Mouse (Mus musculus) mesoderm, embryonic 11.5 days (tissue): ENCODE data around the gene Tmeff1.

Experiments used
- DNase-seq: peaks from one replicate; pipeline ENCODE4 v3.0.0-alpha.2; 2012; ENCODE audit warnings: low read depth, low spot score

Gene Tmeff1

DNA sequence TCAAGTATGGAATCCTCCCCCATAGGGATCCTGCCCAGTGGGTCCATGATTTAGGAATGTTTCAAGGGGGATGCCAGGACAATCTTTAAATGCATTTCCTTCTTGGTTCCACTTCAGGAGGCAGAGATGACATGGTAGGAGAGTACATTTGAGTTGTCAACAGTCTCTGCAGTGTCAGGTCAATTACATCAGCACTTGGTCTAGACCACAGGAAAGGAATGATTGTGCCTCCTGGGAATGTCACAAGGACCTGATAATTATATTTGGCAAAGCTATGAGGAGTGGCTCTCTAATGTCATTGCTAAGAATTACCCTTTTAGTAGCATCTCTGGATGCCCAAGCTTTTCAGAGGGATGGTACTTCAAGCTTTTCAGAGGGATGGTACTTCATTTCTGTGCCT lies 20.0 kb upstream of the Tmeff1 start:
- no peak for DNase-seq

DNA sequence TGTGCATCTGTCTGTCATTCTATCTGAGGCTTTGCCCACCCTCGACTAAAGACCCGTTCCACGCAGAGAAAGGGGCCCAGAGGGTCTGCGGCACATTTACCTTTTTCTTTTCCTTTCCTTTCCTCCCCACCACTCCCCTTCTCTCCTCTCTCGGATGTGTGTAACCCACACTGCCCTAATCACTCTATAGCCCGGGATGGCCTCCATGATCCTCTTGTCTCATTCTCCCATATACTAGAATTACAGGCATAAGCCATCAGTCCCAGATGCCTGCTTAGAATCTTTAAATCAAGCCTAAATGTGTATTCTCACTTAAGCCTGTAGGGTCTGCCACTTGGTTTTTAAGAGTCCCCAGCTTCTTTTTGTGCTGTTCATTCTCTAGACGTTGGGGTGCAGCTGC lies 8.6 kb upstream of the Tmeff1 start:
- no peak for DNase-seq

DNA sequence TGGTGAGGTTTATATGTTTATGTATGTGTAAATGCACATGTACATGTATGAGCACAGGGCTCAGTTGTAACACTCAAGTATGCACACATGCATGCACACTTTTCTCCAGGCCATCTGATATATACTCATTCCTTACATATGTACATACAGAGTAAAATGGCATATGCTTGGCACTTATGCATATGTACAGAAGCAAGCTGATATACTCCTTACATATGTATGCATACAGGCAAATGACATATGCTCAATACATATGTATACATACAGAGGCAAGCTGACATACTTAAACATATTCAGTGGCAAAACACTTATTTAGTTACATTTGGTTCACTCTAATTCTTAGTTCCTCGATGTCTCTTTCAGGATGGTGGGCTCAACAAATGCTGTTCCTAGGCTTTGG lies 7.1 kb upstream of the Tmeff1 start:
- DNase-seq: no peak

DNA sequence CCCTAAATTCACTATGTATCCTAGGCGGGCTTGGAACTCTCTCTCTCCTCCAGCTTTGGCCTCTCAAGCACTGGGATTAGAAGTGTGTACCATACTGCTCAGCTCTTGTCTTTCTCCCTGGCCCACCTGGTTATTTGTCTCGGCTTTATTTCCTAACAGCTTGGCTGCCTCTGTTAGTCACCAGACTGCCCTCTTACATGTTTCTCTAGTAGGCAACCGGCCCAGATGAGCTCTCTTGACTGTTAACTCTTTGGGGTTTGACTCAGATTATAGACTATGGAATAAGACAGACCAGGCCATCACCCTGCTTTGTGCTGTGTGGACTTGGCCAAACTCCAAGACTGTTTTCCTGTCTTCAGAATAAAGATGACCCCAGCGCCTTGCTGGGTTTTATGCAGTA lies 6.6 kb upstream of the Tmeff1 start:
- no peak for DNase-seq

DNA sequence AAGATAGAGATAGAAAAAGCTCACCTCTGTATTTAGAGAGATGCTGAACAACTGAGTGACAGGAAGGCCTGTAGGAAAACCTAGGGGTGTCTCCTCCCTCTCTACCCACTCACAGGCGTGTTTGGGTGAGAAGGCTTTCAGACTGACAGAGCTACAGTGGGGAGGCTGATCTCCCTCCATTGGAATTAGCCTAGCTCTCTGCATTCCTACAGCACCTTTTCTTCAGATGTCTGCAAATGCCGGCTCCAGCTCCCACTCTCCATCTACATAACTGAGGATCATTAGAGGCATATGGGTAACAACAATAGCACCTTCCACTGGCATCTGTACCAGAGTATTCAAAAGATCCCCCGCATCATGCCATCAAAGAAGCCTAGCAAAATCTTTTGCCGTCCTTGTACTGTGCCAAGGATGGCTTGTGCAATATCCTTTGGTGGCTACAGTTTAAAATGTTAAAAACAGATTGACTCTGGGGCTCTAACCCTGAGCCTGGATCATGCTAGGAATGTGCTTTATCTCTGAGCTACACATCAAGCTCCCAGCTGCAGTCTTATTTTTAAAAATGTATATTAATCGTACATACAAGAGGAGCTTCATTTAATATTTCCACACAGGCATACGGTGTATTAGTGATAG lies 5.4 kb upstream of the Tmeff1 start:
- no peak for DNase-seq

DNA sequence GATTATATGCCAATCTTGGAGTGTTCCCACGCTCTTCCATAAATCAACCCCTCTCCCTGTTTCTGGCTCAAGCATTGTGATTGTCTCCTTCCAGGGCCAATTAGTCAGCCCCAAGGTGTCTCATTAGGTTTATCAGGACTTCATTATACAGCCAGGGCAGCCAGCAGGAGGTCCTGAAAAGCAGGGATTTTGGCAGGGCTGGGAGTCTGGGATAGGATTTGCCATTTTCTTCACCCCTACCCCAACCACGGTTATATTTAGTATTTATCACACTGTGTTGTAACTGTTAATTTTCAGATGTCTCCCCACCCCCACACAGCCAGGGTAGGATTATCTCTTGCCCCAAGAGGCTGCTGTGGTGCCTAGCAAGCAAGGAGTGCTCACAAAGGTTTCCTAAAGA lies 3.8 kb upstream of the Tmeff1 start:
- no peak for DNase-seq

DNA sequence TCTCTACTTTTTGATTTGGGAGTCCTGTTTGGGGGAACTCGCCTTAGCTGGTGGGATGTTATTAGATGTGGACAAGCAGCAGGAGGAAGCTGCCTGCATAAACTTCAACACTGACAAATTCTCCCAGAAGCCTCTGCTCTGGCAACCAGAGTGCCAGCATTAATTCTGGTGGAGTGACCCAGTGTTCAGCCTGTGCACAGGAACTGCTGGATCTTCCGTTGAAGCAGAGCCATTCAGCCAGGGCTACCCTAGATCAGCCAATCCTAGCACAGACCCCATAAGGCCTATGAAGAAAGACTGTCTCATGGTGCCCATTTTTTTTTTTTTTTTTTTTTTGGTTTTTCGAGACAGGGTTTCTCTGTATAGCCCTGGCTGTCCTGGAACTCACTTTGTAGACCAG lies 3.0 kb upstream of the Tmeff1 start:
- DNase-seq: no peak

DNA sequence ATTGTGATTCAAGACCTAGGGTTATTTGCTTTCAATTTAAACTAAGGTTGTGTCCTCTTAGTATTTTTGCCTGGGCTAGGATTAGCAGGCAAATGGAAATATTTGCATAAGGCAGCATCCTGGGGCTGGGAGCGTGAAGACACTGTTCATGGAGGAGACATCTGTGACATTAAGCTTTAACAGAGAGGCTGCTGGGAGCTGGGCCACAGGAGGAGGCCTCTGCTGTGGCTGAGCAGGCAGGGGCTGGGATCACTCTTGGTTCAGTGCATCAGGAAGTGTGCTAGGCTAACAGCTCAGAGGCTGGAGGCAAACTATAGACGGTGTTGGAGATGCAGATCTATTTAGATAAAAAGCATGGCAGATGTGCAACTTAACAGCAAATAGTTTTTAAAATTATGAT lies 2.0 kb upstream of the Tmeff1 start:
- no peak for DNase-seq

DNA sequence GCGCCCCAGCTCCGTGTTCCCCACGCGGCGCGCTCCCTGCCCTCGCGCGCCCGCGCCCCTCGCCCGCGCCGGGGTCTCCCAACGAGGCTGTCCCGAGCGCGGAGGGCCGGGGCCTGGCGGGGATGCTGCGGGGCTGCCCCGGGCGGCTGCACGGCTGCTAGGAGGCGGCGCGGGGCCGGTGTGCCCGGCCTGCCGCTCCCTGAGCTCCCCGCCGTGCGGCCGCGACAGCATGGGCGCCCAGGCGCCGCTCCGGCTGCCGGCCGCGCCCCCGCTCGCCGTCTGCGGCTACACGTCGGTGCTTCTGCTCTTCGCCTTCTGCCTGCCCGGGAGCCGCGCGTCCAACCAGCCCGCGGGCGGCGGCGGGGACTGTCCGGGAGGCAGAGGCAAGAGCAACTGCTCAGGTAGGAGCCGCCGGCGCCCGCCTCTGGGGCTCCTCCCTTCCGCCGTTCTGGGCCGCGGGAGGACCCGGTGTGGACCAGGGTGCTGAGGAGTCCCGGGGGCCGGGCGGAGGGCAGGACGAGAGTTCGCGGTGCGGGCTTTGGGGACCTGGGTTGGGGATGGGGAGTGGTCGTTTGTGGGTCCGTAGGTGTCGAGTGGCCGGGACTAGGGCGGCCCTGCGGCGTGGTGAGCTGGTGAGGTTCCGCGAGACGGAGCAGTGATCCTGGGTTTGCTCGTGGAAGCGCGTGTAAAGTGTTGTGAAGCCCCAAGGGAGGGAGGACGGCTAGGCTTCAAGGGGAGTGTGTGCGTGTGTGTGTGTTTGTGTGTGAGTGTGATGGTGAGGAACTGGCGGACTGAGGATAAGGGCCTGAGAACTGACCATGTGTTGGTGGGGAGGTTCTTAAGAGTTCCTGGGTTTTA lies 496 bp downstream of the Tmeff1 start:
- peak; percentile 62 for DNase-seq

DNA sequence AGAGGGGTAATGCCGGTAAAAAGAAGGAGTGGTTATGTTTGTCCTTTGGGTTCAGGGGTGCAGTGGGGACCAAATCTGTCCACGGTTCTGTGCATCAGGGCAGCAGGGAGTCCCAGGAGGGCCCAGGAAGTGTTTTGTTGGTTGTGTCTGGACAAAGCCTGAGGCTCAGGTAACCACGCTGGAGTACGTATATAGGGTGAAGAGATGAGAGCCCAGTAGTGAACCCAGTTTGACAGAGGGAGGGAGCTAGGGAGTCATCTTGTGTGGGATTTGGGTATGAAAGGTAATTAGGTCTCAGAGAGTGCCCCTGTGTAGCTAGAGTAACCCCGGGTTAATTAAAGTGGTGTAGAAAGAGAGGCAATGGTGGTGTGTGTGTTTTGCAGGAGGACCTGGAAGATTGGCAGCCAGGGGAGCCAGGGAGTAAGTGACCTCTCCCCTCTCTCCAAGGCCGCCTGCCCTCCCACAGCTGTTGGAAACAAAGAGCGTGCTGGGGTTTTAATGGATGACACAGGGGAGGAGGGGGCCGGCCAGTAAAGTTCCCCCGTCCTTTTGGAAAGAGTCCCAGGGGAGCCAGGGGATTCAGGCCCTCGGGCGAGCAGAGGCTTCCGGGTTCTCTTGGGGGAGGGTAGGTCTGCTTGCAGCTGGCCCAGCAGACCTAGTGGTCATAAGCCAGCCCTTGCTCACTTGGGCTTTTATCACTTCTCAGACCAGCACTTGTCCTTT lies 1.3 kb downstream of the Tmeff1 start:
- peak; percentile 86 for DNase-seq

DNA sequence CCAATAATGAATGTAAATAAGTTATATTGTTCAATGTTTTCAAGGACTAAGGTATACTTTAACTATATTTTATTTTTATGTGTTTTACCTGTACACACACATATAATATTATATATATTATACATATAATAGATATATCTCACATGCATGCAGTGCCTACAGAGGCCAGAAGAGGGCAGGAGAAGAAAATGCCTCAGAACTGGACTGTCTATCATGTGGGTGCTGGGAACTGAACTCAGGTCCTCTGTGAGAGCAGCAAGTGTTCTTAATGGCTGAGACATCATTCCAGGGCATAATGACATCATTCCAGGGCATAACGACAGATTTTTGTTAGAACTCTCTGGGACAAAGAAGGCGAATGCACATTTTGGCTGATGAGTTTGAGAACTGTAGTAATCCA lies 2.6 kb downstream of the Tmeff1 start:
- DNase-seq: no peak

DNA sequence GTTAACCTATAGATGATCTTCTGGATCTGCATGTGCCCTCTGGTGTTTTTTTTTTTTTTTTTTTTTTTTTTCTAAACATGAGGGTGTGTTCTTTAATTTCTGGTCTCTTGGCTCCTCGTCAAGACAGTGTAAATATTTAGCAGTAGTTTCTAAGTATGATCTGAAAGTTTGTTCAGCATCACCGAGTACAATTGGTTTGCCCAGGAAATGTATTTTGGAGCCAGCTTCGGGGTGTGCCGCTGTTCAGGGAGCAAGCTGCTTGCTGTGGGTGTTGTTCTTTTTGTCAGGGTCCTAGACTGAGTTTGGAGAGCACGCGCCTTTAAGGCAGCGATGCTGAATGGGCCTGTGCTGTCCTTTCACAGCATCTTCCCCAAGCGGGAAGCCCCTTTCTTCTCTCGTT lies 3.6 kb downstream of the Tmeff1 start:
- no peak for DNase-seq

DNA sequence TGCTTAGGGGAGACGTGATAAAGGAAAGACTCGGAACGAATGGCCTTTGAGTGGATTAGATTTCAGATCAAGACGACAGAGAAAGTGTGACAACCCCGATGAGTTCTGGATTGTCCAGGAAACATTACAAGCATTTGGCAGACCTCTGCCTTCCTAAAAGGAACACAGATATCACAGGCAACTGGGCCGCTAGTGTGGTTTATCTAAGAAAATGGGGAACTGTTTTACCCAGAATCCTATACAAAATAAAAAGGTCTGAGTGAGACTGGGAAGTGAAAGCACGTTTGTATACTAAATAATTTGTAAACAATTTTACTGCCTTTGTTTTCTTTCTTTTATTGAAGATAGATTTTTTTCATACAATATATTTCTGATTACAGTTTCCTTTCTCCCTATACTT lies 5.9 kb downstream of the Tmeff1 start:
- no peak for DNase-seq

DNA sequence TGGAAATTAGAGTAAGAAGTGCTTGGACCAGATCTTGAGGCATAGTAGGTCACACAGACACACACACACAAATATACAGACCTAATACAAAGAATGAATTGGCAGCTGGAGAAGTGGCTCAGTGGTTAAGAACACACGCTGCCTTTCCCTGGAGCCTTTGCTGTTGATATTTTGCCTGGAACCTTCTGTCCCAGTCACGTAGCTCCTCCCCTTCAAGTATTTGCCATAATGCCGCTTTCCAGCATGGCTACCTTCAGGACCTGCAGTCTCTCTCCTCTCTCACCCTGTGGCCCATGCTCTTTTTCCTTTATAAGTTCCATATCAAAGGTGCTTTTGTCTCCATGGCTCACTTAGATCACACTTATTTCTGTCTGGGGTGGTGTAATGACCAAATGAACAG lies 6.4 kb downstream of the Tmeff1 start:
- no peak for DNase-seq

DNA sequence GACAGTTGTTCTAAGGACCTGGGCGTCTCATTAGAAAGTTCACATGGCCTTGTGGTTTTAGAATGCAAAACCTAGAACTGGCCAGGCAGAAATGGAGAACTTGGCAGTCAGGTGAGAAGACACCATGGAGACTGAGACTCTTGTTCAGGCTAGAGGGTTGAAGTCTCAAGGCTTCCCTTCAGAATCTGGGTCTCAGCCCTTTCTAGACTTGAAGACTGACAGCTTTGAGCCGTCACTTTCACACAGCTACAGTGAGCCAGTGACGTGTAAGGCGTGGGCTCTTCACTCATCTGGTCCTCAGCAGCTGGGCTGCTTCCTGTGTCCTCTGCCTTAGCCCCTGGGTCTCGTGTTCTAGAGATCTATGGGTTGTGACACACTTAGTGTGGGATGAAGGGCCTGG lies 7.4 kb downstream of the Tmeff1 start:
- DNase-seq: no peak

DNA sequence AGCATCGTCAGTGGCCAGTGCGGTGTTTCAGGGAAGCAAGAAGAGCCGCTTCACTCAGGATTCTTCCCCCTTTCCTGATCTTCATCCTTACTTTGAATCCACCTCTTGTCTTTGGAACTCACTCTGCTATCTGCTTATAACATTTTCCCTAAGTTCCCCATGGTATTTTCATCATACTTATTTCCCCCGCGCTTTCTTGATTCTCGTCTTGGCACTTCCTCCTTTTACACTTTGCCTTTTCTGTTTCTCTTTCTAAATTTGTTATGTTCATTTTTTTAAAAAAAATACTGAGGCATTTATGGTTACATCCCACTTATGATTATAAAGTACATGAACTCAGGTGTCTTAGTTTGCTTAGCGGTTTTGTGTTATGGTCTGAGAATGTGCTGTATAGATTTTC lies 7.9 kb downstream of the Tmeff1 start:
- DNase-seq: no peak

DNA sequence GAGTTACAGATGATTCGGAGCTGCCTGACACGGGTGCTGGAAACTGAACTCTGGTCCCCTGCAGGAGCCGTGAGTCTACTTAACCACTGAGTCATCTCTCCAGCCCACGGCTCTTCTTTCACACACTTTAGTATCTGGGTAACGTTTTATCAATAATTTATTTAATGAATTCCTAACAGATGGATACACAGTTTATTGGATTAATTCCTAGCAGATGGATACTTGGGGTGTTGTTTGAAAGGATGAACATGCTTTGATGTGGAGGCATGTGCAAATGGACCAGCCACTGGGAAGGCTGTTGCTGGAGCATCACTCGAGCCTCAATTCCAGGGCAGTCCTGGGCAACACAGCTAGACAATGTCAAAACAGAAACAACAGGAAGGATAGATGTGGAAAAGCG lies 11.1 kb downstream of the Tmeff1 start:
- no peak for DNase-seq

DNA sequence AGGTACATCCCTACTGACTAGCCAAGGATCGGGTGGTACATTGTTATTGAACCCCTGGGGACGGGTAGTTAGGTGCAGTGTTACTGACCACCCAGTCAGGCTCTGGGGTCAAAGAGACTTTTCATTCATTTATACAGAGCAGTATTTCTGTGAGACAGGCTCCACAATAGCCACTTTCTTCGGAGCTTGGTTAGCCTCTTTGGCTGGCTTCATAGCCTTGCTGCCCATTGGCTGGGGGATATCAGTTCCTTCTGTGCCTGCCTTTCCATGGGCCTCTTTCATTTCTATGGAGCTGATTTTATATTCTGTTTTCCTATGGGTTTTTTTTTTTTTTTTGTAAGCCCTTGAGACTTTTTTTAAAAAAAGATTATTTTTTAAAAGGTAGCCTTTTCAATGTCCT lies 20.7 kb downstream of the Tmeff1 start:
- DNase-seq: peak; percentile 35

DNA sequence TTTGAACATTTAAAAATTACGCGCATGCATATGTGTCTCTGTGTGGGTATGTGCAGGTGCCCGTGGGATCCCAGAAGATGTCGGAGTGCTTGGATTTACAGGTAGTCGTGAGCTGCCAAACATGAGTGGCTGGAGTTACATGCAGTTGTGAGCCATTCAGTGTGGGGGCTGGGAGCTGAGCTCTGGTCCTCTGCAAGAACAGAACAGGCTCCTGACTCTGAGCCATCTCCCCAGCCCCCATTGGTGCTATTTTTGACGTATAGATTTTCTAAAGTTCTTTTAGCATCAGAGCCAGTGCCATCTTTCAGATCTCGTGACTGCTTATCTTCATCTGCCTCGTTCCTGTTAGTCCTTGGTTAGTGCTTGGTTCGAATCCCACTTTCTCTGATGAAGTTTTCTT lies 24.5 kb downstream of the Tmeff1 start:
- DNase-seq: no peak

DNA sequence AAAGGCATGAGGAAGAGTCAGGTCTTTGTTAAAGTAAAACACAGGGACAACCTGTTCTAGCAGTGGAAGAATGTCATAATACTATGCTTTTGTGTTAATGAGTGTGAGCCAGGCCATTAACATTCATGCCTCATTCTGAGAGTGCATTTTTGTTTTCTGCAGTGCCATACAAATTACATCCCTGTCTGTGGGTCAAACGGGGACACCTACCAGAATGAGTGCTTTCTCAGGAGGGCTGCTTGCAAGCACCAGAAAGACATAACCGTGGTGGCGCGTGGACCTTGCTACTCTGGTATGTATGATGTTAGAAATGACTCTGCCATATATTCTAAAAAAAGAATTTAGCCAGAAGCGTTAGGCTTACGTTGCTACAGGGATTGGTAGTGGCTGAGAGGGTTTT lies 25.3 kb downstream of the Tmeff1 start:
- DNase-seq: no peak

DNA sequence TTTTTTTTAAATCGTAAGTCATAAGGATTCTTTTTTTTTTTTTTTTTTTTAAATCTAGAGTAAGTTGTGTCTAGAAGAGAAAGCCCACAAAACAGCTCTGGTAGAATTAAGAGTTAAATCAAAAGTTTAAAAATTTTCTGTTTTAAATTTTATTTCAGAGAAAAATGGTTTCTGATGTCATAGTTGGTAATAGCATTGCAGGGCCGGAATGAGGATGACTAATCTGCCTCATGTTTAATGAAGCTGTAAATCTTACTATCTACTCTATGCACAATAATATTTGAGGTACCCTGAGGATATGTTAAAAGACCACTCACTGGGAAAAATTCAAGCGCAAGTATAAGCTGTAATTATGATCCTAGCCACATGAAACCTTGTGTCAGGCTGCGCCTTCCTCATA lies 30.5 kb downstream of the Tmeff1 start:
- DNase-seq: no peak

DNA sequence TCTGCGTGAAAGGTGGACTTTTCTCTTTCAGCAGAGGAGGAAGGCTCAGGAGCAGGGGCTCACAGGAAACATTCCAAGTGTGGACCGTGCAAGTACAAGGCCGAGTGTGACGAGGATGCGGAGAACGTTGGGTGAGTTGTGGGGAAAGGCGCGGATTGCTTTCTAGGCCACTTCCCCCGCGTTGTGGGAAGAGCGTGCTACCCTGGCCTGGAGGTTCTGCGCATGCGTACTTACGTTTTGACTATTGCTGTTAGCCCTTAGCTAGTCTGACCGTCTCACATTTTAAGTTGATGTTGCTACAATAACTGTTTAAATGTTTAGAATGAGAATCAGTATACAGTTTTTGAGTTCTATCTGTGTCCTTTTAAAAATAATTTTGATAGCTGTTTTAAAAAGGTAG lies 32.2 kb downstream of the Tmeff1 start:
- DNase-seq: no peak

DNA sequence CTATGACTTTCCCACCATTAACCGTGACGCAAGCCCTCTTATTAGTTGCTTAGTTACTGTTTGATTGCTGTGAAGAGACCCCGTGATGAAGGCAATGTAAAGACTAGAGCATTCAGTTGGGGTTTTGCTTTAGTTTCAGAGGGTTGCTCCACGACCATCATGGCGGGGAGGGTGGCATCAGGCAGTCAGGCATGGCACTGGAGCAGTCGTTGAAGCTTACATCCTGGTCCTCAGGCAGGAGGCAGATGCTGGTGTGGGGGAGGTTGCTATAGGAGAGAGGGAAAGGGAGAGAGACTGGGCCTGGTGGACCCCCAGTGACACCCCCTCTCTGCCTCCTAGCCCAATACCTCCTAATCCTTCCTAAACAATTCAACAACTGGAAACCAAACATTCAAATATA lies 35.1 kb downstream of the Tmeff1 start:
- DNase-seq: no peak
